Mouse (Mus musculus): Measurements from ENCODE around the gene Sipa1l2. TPM values are rescaled to one million over a fixed set of nuclear protein-coding genes. Genes with fewer than 3 reads are reported as not detected.
A peak's percentile ranks its signal among the peaks of the same experiment; 100 is the strongest.

Gene Sipa1l2
- total RNA-seq (2017) = 14.4 to 15.8 TPM (median 15.8 TPM) in 3 replicates

DNA sequence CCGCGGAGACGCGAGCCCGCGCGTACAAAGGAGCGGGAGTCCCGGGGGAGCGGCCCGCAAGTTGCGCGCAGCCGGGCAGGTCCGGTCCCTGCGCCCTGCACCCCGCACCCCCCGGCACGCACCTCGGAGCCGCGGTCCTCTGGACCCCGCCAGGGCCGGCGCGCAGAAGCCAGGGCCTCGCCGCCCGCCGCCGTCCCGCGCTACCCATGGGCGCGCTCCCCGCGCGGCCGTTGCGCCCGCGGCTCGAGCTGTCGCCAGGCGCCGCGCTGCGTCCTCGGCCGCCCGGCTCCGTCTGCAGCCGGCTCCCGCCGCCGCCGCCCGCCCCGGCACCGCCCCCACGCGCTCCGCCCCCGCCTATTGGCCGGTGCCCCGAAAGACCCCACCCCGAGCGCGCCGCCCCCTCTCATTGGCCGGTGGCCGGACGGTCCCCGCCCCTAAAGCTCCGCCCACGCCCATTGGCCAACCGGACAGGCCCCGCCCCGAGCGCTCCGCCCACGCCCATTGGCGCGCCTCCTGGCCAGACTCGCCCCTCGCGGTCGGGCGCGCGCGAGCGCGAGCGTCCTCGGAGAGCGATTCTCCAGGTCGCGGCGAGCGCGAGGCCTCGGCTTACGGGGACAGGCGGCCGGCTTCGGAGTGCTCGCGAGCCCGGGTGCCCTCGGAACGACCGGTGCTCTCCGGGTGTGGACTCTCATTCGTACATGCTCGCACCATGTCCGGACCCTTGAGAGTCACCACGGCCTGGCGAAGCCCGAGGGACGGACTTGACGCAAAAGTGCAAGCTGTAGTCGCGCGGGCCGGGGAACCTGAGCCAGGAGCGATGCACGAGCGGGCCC lies at the start of gene Sipa1l2:
Sipa1l2 (minus strand) TSS at position 276 of the 833 bp plus-strand sequence.
- ATAC-seq (replicated peaks; ENCODE audit: insufficient number of reproducible peaks, low FRiP score, low TSS enrichment, poor library complexity, severe bottlenecking) = peak; percentile 76

DNA sequence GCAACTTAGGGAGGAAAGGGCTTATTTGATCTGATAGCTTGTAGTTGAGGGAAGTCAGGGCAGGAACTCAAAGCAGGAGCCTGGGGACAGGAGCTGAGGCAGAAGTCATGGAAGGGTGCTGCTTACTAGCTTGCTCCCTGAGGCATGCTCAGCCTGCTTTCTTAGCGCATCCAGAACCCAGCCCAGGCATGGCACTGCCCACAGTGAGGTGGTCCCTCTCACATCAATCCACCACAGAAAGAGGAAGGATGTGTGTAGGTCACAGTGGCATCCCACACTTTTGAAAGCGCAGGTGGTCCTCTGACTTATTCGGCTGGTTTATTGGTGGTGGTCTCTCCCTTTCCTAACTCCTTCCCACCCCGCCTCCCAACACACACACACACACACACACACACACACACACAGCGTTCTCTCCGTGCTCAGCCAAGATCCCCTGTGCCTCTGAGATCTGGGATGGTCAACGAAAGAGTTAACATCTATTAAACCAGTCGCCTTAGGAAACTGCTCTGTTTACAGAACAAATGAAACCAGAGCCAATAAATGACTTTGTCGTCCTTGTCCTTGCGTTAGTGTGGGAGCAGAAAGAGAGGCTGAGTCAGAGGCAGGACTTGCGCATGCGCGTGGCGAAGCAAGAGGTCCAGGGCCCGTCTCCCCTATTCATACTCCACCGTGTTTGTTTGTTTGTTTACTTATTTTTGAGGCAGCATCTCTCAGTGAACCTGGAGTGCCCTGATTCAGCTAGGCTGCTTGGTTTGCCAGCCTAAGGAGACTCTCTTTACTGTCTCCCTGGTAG lies 49.1 kb upstream of the Sipa1l2 start:
- ATAC-seq (replicated peaks; ENCODE audit: insufficient number of reproducible peaks, low FRiP score, low TSS enrichment, poor library complexity, severe bottlenecking) = no peak

DNA sequence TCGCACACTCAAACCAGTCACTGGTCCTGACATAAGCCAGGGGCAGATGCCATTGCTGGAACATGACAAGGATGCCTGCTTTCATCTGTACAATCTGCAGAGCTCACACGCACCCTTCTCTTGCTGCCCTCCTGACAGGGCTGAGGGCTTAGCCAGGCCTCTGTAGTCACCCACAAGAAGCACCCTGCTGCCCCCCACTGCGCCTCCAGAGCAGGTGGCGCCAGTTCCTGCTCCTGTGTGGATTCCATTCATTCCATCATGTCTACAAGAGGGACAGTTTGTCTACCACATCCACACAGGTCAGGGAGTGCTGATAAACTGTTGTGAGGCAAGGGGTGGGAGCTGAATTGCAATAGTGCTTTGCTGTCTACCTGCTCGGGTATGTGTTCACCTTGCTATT lies 47.3 kb upstream of the Sipa1l2 start:
- ATAC-seq (replicated peaks; ENCODE audit: insufficient number of reproducible peaks, low FRiP score, low TSS enrichment, poor library complexity, severe bottlenecking) = no peak

DNA sequence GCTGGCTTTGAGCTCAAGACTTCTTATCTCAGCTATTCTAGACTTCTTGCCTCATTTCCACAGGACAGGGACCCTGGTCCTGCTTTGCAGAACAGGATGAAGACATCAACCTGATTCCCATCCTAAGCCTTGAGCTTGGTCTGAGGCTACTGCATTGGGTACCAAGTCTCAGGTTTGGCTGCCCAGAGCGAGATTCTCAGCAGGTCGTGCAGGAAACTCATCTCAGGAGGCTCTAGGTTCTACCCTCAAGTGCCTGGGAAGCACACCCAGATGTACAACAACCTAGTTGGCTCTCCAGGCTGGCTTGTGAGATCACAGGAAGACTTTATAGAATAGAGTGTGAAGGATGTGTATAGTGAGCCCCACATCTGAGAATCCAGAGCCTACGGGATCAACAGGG lies 46.4 kb upstream of the Sipa1l2 start:
- no peak for ATAC-seq (replicated peaks; ENCODE audit: insufficient number of reproducible peaks, low FRiP score, low TSS enrichment, poor library complexity, severe bottlenecking)

DNA sequence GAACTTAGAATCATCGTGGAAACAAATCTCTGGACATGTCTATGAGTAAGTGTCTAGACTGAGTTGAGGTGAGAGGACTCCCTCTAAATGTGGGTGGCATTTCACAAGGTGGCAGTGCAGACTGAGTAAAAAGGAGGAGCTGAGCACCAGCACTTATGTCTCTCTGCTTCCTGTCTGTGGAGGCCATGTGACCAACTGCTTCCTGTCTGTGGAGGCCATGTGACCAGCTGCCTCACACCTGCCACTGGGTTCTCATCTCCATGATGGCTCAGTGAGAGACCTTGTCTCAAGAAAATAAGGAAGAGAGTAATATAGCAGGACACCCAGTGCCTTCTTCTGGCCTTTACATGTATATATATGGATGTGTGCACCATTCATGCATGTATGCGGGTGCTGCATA lies 43.9 kb upstream of the Sipa1l2 start:
- no peak for ATAC-seq (replicated peaks; ENCODE audit: insufficient number of reproducible peaks, low FRiP score, low TSS enrichment, poor library complexity, severe bottlenecking)

DNA sequence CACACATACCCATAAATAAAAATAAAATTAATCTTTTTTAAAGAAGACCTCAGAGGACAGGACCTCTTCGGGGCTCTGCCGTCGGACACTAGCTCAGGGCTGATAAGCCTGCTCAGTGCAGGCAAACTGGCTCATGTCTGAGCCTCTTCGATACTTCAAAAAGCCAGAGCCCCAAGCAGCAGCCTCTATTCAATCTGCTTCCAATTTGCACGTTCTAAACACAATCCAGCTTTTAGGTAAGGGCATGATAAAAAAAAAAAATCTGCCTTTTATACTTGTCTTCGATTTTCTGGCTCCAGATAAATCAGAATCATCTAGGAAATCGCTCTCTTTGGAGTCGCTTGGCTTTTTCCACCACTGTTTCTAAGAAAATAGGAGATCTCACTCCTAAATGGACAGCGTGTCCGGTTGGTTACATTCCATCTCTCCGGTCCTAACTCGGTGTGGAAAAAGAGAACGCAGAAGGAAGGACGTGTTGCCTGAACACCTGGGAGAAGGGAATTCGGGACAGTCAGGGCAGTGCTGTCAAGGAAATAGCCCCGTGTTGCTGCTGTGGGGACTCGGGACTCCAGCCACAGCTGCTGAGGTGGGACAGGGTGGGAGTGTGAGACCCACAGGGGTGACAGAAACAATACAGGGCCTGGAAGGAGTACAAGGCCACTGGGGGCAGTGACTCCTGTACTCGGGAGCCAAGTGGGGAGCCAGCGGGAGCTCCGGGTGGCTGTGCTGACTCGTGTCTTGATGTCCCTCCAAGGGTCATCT lies 42.4 kb upstream of the Sipa1l2 start:
- no peak for ATAC-seq (replicated peaks; ENCODE audit: insufficient number of reproducible peaks, low FRiP score, low TSS enrichment, poor library complexity, severe bottlenecking)

DNA sequence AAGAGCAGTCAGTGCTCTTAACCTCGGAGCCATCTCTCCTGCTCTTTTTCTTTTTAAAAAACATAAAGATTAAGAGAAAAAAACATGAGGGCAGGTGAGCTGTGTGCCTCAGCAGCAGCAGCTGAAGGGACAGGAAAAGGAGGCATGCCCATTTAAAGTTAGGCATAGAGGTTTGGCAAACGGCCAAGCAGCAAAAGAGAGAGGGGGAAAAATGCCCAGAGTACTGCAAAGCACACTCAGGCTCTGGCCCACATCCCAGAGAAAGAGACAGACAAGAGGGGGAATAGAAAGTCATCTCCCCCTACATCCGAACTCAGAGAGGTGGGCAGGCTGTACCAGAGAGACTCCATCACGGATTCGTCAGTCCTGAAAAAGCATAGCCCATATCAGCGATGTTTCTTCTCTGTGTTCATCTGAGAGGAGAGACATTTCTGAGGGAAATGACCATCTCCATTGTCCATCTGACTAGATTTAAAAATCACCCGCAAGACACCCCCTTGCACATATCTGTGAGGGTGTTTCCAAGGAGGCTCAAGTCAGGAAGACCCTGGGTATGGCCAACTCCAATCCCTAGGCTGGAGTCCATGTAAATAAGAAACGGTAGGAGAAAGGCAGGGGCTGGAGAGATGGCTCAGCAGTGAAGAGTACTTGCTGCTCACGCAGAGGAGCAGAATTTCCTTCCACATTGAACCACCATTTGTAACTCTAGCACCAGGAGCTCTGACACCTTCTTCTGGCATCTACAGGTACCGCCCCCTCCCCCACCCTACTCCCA lies 41.6 kb upstream of the Sipa1l2 start:
- no peak for ATAC-seq (replicated peaks; ENCODE audit: insufficient number of reproducible peaks, low FRiP score, low TSS enrichment, poor library complexity, severe bottlenecking)

DNA sequence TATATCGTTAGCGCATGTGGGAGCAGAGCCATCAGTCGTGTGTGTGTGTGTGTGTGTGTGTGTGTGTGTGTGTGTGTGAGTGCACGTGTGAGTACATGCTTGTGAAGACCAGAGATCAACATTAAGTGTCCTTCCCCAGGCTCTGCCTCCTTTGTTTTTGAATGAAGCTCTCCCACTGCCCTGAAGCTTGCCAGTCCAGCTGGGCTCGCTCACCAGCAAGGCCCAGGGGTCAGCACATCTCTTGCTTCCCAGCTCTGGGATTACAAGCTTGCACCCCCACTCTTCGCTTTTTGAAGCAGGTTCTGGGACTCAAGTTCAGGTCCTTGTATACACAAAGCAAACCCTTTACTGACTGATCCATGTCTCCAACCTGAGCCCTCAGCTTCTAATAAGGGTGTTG lies 40.1 kb upstream of the Sipa1l2 start:
- ATAC-seq (replicated peaks; ENCODE audit: insufficient number of reproducible peaks, low FRiP score, low TSS enrichment, poor library complexity, severe bottlenecking) = no peak

DNA sequence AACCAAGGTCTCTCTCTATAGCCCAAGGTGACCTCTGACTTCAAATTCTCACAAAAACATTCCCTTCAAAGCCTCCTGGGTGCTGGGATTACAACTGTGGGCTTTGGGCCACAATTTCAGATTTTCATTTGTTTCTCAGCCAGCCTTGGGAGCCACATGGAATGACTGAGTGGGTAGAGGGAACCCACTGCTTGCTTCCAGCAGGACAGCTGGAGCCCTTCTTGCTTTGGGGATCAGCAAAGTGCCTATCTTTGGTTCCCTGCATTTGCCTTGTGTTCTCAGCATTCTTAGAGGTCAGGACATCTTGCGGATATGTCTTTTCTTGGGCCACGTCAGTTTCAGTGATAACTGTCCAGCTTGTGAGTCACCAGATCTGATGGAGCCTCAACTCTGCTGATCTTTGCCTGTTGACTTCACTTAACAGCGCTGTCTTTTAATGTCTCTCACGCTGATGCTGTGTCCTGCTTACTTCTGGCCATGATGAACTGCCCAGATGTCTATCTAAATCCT lies 38.2 kb upstream of the Sipa1l2 start:
- ATAC-seq (replicated peaks; ENCODE audit: insufficient number of reproducible peaks, low FRiP score, low TSS enrichment, poor library complexity, severe bottlenecking) = no peak

DNA sequence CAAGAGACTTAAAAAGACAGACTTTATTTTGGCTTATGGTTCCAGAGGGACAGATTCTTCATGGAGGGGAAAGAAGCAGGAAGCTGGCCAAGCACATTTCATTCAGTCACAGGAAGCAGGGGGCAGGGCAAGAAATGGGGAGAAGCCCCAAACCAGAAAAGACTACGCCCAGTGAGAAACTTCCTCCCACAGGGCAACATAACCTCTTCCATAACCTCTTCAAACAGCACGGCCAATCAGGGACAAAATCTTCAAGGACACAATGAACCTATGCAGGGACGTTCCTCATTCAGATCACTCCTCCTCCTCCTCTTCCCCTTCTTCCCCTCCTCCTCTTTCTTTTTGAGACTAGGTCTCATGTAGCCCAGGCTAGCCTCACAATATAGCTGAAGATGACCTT lies 37.3 kb upstream of the Sipa1l2 start:
- peak; percentile 74; the same call in 1 of the 2 replicates for ATAC-seq (replicated peaks; ENCODE audit: insufficient number of reproducible peaks, low FRiP score, low TSS enrichment, poor library complexity, severe bottlenecking)

DNA sequence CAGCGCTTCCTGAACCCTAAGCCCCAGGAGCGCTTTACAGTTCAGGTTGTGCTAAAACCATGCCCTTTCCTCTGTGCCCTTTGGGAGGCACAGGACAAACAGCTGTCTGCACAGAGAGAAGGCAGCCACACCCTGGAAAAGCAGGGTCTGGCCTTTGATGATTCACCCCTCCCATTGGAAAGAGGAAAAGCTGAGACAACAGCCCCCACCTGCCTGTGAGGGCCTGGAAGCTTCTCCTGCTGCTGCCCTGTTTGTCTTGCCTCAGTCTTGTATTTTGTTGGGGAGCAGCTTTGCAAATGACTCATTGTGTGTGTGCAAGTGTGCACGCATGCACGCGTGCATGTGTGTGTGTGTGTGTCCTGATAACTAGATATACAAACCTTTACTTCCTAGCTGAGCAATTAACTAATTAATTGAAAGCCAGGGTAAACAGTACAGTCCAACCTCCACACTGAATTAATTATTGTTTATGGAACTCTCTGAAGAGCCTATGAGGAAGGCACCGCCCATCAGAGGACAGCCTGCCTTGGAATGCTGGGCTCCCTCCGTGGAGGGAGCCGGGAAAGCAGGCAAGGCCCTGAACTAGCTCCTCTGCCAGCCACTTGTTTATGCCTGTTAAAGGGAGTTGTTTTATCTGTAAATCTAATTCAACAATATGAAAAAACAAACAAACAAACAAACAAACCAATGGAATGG lies 35.4 kb upstream of the Sipa1l2 start:
- ATAC-seq (replicated peaks; ENCODE audit: insufficient number of reproducible peaks, low FRiP score, low TSS enrichment, poor library complexity, severe bottlenecking) = no peak

DNA sequence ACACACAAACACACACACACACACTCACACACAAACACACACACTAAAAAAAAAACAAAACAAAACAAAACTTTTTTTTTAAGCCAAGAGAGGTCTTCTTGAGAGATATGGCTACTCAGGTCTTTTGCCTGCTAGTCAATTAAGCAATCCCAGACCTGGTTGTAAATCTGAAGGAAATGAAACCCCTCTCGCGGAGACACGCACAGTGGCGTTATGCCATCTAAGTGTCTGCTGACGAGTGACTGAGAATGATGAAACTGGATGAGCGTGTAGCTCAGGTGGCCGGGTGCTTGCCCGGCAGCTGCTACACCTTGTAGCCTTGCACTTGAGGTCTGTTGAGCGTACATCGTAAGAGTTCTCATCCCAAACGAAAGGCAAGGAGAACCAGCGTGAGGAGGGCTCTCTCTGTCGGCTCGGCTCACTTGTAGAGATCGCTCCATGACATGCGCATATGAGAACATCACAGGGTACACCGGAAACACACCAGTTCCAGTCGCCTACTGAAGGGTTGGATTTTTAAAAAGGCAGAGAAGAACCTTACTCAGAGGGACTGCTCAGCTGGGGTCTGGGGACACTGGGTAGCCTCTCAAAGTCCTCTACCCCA lies 34.7 kb upstream of the Sipa1l2 start:
- ATAC-seq (replicated peaks; ENCODE audit: insufficient number of reproducible peaks, low FRiP score, low TSS enrichment, poor library complexity, severe bottlenecking) = no peak

DNA sequence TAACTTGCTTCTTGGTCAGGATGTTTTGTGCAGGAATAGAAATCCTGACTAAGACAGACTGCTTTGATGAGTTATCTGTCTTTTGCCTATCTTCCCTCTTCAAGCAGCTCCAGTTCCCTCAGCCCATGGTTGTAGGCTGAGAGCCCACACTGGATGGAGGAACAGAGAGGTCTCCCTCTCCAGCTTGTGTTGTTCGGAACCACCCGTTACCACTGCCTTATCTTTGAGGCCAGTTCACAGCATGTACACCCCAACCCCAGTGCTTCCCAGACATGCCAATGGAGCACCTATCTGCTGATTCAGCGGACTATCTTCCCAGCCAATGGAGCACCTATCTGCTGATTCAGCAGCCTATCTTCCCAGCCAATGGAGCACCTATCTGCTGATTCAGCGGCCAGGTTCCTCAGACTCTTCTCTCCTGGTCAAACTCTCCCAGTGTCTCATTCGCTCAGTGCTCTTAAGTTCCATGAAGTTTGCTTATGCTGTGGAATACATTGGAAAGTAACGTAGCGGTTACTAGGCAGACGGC lies 33.8 kb upstream of the Sipa1l2 start:
- no peak for ATAC-seq (replicated peaks; ENCODE audit: insufficient number of reproducible peaks, low FRiP score, low TSS enrichment, poor library complexity, severe bottlenecking)

DNA sequence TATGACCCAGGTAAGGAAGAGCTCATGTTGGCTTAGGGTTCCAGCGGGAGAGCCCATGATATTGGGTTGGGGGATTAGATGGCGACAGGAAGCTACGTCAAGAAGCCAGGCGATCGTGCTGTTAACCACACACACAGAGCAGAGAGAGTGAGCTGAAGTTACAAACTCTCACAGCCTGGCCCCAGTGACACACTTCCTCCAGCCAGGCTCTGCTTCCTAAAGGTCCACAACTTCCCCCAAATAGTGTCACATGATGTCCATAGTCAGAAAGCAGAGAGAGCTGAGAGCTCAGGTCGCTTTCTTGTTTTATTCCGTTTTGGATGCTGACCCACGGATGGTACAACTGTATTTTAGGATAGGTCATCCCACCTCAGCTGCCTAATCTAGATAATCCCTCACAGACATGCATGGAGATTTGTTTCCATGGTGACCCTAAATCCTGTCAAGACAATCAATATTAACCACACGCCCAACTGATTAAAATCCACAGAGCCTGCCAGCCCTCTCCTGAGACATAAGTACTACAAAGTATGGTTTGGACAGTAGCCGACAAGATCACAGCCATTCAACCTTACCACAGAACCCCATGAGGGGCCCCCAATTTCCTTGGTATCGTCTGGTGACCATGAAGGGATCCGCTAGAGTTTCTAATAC lies 30.6 kb upstream of the Sipa1l2 start:
- ATAC-seq (replicated peaks; ENCODE audit: insufficient number of reproducible peaks, low FRiP score, low TSS enrichment, poor library complexity, severe bottlenecking) = peak; percentile 83

DNA sequence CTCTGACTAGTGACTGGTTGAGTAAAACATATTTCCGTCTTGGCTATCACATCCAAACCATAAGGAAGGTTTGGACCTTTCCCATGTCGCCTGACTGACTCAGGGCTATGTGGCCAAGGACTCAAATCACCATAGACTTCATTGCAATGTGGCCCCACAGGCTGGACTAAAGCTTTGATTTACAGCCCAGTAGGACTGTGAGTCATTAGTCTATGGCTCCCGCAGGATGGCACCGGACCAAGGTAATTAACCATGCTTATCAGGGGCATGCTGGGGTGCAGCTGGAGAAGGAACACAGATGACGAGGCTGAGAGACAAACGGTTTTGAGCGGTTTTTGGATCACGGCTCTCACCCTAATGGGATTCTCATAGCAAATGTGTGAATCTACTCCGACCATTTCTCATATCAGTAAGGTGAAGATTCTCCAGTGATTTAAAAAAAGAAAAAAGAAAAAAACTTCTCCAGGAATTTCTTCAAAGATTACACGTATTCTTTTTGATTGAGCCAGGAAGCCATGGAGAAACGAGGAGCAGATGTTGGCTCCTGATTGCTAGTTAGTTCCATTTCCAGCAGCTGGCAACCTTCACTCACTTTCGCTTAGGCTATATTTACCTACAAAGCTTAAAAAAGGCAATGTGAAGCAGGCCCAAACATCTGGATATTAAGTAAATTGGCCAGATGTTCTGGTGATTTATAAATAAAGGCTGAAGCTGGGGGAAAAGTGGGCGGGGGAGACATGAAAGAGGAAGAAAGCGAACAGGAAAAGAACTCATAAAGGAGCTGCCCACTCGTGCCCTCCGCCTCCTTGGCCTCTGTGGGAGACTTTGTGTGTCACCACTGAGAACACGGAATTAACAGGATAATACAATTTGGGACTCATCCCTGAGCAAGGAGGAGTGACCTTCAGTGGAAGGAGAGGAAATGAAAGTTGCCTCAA lies 26.2 kb upstream of the Sipa1l2 start:
- ATAC-seq (replicated peaks; ENCODE audit: insufficient number of reproducible peaks, low FRiP score, low TSS enrichment, poor library complexity, severe bottlenecking) = no peak; the same call in 1 of the 2 replicates

DNA sequence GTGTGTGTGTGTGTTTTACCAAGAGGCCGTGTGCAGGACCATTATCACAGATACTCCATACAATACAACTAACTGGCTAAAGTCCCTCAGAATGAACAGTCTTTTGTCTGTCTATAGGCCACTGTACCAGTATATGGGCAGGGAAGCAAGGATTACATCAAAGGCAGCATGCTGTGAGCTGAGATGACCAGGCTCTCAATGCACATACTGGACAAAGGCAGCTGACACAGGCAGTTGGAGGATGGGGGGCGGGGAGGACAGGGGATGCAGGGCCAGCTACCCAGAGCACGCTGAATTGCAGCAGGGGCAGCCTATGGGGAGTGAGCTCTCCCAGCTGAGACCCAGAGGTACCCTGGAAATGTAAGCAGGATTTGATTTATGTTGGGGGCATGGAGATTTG lies 20.8 kb upstream of the Sipa1l2 start:
- ATAC-seq (replicated peaks; ENCODE audit: insufficient number of reproducible peaks, low FRiP score, low TSS enrichment, poor library complexity, severe bottlenecking) = no peak
